Mouse (Mus musculus) heart, adult 2 months (tissue): ENCODE results near the gene Odf3l2.

ENCODE experiments used
- CTCF ChIP-seq: fragments of 200-600 bp; IDR thresholded peaks from 2 replicates; pipeline ENCODE4 v1.8.1; 2022; ENCODE audit warnings: antibody characterized with exemption, mild to moderate bottlenecking, moderate library complexity
- EP300 ChIP-seq: fragments of 200-500 bp; IDR thresholded peaks from 2 replicates; pipeline ENCODE4 v1.6.1; 2011; ENCODE audit warnings: low read depth, low read length, control low read depth; ENCODE audit not compliant: insufficient read depth
- POLR2A ChIP-seq: fragments of 200-500 bp; IDR thresholded peaks from 2 replicates; pipeline ENCODE4 v1.6.1; 2011; ENCODE audit warnings: mild to moderate bottlenecking, low read depth, low read length, control low read depth; ENCODE audit not compliant: insufficient read depth

- TF ChIP-seq POLR2A = no peak
- TF ChIP-seq CTCF = no peak
- no peak for TF ChIP-seq EP300
These were observed 14.1 kb downstream of the Odf3l2 start for GRCm38 (mm10) chr10:79631432-79631831.
